Comparison of ENCODE assay signal across 28 mouse cellular contexts in the genomic region with DNA sequence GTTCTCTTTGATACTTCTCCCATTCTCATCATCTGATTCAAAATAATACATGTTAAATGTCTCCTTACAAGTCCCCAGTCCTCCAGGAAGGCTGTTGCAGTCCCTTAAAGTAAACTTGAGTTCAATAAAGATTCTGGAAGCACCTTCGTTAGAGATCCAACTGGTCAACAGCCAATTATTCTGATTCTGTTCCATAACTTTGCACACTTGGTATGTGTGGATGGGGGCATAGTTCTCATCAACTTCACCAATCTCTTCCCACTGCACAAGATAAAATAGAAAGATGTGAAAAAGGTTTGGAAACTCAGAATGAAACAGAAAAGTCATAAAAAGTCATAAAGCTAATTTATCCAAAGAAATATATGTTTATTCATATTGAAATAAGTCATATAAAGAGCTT.
"Had no signal": no experiment of that assay in that cellular context is flagged by ENCODE, and none has a peak within 500 bp of the region (broad histone marks: within the 10 kb centered on the region; RNA-seq: fewer than 3 reads in every experiment).

No protein-coding gene starts in this region.

- H3K4me1 ChIP-seq: limb, embryonic 10.5 days; limb, embryonic 12.5 days; limb, embryonic 15.5 days; liver, embryonic 12.5 days; liver, embryonic 13.5 days; liver, embryonic 15.5 days; lung, embryonic 15.5 days; megakaryocyte, embryonic 14.5 days; midbrain, embryonic 10.5 days; midbrain, embryonic 12.5 days; midbrain, embryonic 13.5 days; midbrain, embryonic 15.5 days had no signal

- H3K36me3 ChIP-seq: limb, embryonic 10.5 days; limb, embryonic 12.5 days; limb, embryonic 13.5 days; limb, embryonic 15.5 days; liver, embryonic 12.5 days; liver, embryonic 13.5 days; liver, embryonic 15.5 days; lung, embryonic 15.5 days; midbrain, embryonic 10.5 days; midbrain, embryonic 12.5 days; midbrain, embryonic 13.5 days; midbrain, embryonic 15.5 days had no signal

- H3K4me3 ChIP-seq: left cerebral cortex, adult 2 months; limb, embryonic 10.5 days; limb, embryonic 12.5 days; limb, embryonic 13.5 days; limb, embryonic 15.5 days; liver, embryonic 12.5 days; liver, embryonic 13.5 days; liver, embryonic 15.5 days; lung, embryonic 15.5 days; megakaryocyte, embryonic 14.5 days; midbrain, embryonic 10.5 days; midbrain, embryonic 12.5 days; midbrain, embryonic 13.5 days; midbrain, embryonic 15.5 days; myocyte had no signal

- H3K27ac ChIP-seq: left cerebral cortex, adult 2 months; limb, embryonic 10.5 days; limb, embryonic 12.5 days; limb, embryonic 13.5 days; limb, embryonic 15.5 days; liver, embryonic 12.5 days; liver, embryonic 13.5 days; liver, embryonic 14.5 days; liver, embryonic 15.5 days; lung, embryonic 15.5 days; macrophage; midbrain, embryonic 10.5 days; midbrain, embryonic 12.5 days; midbrain, embryonic 13.5 days; midbrain, embryonic 15.5 days had no signal

- DNase-seq: left cerebral cortex, postnatal 4 days; liver; liver, embryonic 13.5 days; liver, postnatal 0 days; lung, adult 18-20 months; lung, adult 2 months; lung, embryonic 14.5 days; lung, postnatal 10 days; lung, postnatal 14 days; lung, postnatal 36 days; lung, postnatal 4 days; midbrain, embryonic 14.5 days had no signal

- H3K27me3 ChIP-seq: limb, embryonic 12.5 days; limb, embryonic 13.5 days; limb, embryonic 15.5 days; liver, embryonic 12.5 days; liver, embryonic 13.5 days; liver, embryonic 15.5 days; lung, embryonic 15.5 days; megakaryocyte, embryonic 14.5 days; midbrain, embryonic 12.5 days; midbrain, embryonic 13.5 days; midbrain, embryonic 15.5 days had no signal
